Mouse (Mus musculus): ENCODE results near the gene Cse1l. TPM values are rescaled to one million over a fixed set of nuclear protein-coding genes. Genes with fewer than 3 reads are reported as not detected.

Cse1l gene
- polyA plus RNA-seq, 2 experiments: 33.9 to 63.9 TPM

DNA sequence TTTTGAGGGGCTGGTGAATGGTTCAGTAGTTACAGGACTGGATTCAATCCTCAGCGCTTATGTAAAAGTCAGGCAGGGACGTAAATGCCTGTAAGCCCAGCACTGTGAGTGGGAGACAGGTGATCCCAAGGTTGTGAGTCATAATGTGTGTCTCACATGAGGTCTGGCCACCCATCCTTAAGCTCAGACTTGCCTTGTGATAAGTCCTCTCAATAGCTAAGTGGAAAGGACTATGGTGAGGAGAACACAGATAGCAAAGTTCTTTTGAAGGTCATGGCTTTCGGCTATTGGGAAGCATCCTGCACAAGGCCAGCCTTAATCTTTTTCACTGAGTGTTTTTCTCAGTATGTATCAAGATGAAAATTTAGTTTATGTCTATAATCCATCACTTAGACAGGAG lies 3.9 kb downstream of the Cse1l start:
- Histone ChIP-seq H3K36me3 (replicated peaks; ENCODE audit: control insufficient read depth, insufficient read depth, low read depth) (peaks cover 8% of the 10 kb centered on the region), H3K4me3 (ENCODE audit: insufficient read depth in 1 of 2, low read depth in 2 of 2, low read length in 2 of 2) (no peak overlapping the region), H3K9ac (replicated peaks) (no peak overlapping the region), H3K4me1 (replicated peaks; ENCODE audit: control insufficient read depth in 2 of 2, insufficient read depth in 2 of 2, low read length in 1 of 2) (peaks cover 7 to 9% of the 10 kb centered on the region in 2 experiments; a peak in 3 of 4 replicates), H3K4me2 (ENCODE audit: low read depth) (no peak overlapping the region), H3K27ac (no peak overlapping the region), H3K27me3 (ENCODE audit: control insufficient read depth, insufficient read depth, low read length) (no peaks in the 10 kb centered on the region), H3K9me3 (ENCODE audit: control insufficient read depth, low read length) (no peaks in the 10 kb centered on the region)
- ATAC-seq (ENCODE audit: insufficient read depth) (no peak), DNase-seq (ENCODE audit: low read depth in 3 of 3, low spot score in 3 of 3) (no peak)
- TF ChIP-seq EP300 (IDR thresholded peaks at IDR 0.05; ENCODE audit: low read depth) (no peak), CTCF (IDR thresholded peaks at IDR 0.05; ENCODE audit: low read depth) (no peak)
- WGBS (ENCODE audit: insufficient replicate concordance): 87% methylated on average over 3 of the region's 3 CpGs

DNA sequence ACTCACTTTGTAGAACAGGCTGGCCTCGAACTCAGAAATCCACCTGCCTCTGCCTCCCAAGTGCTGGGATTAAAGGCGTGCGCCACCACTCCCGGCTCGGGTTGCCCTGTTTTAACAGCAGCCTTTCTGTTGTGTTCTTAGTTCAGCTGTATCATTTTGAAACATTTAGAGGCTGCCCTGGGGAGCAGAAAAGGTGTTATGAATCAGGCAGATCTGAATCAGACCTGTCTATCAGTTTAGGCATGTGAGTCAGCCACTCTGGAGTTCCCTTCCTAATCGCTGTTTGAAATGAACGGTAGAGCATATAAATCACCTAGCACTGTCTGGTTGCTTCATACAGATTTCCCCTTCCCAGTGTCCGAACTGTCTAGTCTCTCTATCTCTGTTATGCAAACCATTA lies 4.7 kb downstream of the Cse1l start:
- Histone ChIP-seq H3K27me3 (ENCODE audit: control insufficient read depth, insufficient read depth, low read length) (no peaks in the 10 kb centered on the region), H3K4me3 (ENCODE audit: insufficient read depth in 1 of 2, low read depth in 2 of 2, low read length in 2 of 2) (no peak overlapping the region), H3K9ac (replicated peaks) (no peak overlapping the region), H3K4me1 (replicated peaks; ENCODE audit: control insufficient read depth in 2 of 2, insufficient read depth in 2 of 2, low read length in 1 of 2) (peaks cover 3 to 5% of the 10 kb centered on the region in 2 experiments; a peak in 3 of 4 replicates), H3K4me2 (ENCODE audit: low read depth) (no peak overlapping the region), H3K27ac (no peak overlapping the region), H3K36me3 (replicated peaks; ENCODE audit: control insufficient read depth, insufficient read depth, low read depth) (peaks cover 8% of the 10 kb centered on the region), H3K9me3 (ENCODE audit: control insufficient read depth, low read length) (no peaks in the 10 kb centered on the region)
- TF ChIP-seq EP300 (IDR thresholded peaks at IDR 0.05; ENCODE audit: low read depth) (no peak), CTCF (IDR thresholded peaks at IDR 0.05; ENCODE audit: low read depth) (no peak)
- ATAC-seq (ENCODE audit: insufficient read depth) (no peak), DNase-seq (ENCODE audit: low read depth in 3 of 3, low spot score in 3 of 3) (no peak)
- WGBS (ENCODE audit: insufficient replicate concordance): 80% methylated on average over 8 of the region's 8 CpGs

DNA sequence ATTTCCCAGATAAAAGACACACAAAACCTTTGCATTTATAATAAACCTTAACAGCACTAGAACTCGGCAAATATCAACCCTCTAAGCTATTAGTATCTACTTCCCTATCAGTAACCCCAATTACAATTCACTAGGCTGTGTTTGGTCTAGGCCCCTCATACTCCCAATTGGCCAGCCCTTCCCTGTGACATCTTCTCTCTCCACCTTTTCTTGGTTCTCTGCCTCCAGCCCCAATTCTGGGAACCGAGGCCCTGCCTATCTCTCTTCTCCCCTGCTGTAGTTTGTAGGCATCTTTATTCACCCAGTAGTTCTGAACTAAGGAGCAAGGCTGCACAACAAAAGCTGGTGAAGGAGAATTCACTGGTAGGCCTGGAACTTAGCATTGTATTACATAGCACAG lies 18.1 kb downstream of the Cse1l start:
- peak in 1 of 3 experiments; percentile 30 for DNase-seq (ENCODE audit: low read depth in 3 of 3, low spot score in 3 of 3)
- peak overlapping the region; percentile 0; the same call in 1 of the 2 replicates for H3K4me2 ChIP-seq (ENCODE audit: low read depth)

DNA sequence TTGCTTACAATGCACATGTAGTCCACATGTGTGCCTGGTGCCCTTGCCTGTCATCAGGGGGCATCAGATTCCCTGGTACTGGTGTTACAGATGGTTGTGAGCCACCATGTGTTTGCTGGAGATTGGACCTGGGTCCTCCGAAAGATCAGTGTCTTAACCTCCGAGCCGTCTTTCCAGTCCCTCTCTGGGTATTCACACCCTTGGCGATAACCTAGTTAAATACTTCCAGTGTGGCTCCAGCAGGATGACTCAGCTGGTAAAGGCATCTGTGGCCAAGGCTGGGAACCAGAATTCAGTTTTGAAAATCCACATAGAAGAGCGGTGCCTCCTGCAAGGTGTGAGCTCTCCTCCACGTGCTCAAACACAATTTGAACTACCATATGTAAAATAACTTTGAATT lies 28.1 kb downstream of the Cse1l start:
- TF ChIP-seq EP300 (IDR thresholded peaks at IDR 0.05; ENCODE audit: low read depth) (no peak), CTCF (IDR thresholded peaks at IDR 0.05; ENCODE audit: low read depth) (no peak)
- H3K9me3 ChIP-seq (ENCODE audit: control insufficient read depth, low read length): no peaks in the 10 kb centered on the region
- no peak overlapping the region for H3K4me3 ChIP-seq (ENCODE audit: insufficient read depth in 1 of 2, low read depth in 2 of 2, low read length in 2 of 2)
- no peaks in the 10 kb centered on the region for H3K27me3 ChIP-seq (ENCODE audit: control insufficient read depth, insufficient read depth, low read length)
- ATAC-seq (ENCODE audit: insufficient read depth) (no peak), DNase-seq (ENCODE audit: low read depth in 3 of 3, low spot score in 3 of 3) (no peak)
- no peak overlapping the region for H3K9ac ChIP-seq (replicated peaks)
- WGBS (ENCODE audit: insufficient replicate concordance): 77% methylated on average over 6 of the region's 6 CpGs
- no peak overlapping the region for H3K4me2 ChIP-seq (ENCODE audit: low read depth)
- no peak overlapping the region for H3K27ac ChIP-seq
- peaks cover 71% of the 10 kb centered on the region for H3K36me3 ChIP-seq (replicated peaks; ENCODE audit: control insufficient read depth, insufficient read depth, low read depth)
- no peaks in the 10 kb centered on the region for H3K4me1 ChIP-seq (replicated peaks; ENCODE audit: control insufficient read depth in 2 of 2, insufficient read depth in 2 of 2, low read length in 1 of 2)

More for the DNA sequence above, 18.1 kb downstream of the Cse1l start:
- Histone ChIP-seq H3K9me3 (ENCODE audit: control insufficient read depth, low read length) (no peaks in the 10 kb centered on the region), H3K27me3 (ENCODE audit: control insufficient read depth, insufficient read depth, low read length) (no peaks in the 10 kb centered on the region), H3K4me1 (replicated peaks; ENCODE audit: control insufficient read depth in 2 of 2, insufficient read depth in 2 of 2, low read length in 1 of 2) (no peaks in the 10 kb centered on the region), H3K36me3 (replicated peaks; ENCODE audit: control insufficient read depth, insufficient read depth, low read depth) (peaks cover 63% of the 10 kb centered on the region), H3K27ac (no peak overlapping the region), H3K9ac (replicated peaks) (no peak overlapping the region), H3K4me3 (ENCODE audit: insufficient read depth in 1 of 2, low read depth in 2 of 2, low read length in 2 of 2) (no peak overlapping the region; a peak in 1 of 4 replicates)
- 45% methylated on average over 2 of the region's 2 CpGs for WGBS (ENCODE audit: insufficient replicate concordance)
- no peak for TF ChIP-seq CTCF (IDR thresholded peaks at IDR 0.05; ENCODE audit: low read depth)
- no peak for TF ChIP-seq EP300 (IDR thresholded peaks at IDR 0.05; ENCODE audit: low read depth)
- ATAC-seq (ENCODE audit: insufficient read depth): peak; percentile 72; the same call in 1 of the 2 replicates

DNA sequence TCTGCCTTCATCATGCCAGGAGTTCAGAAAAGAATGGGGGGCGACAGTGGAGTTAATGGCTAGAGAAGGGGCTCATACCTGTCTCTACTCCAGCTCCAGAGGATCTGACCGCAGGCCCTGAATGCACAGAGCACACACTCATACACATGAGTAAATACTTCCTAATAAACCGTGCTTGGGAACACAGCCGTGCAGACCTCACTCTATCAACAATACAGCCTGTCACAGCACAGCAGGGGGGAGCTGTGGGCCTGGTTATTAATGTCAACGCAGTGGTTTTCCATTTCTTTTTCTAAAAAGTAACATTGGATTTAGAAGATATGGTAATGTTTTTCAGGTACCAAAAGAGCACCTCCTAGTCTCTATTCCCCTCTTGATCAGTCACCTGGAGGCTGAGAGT lies 28.6 kb downstream of the Cse1l start:
- Histone ChIP-seq H3K9me3 (ENCODE audit: control insufficient read depth, low read length) (no peaks in the 10 kb centered on the region), H3K36me3 (replicated peaks; ENCODE audit: control insufficient read depth, insufficient read depth, low read depth) (peaks cover 71% of the 10 kb centered on the region), H3K9ac (replicated peaks) (no peak overlapping the region), H3K27me3 (ENCODE audit: control insufficient read depth, insufficient read depth, low read length) (no peaks in the 10 kb centered on the region), H3K4me2 (ENCODE audit: low read depth) (no peak overlapping the region), H3K4me3 (ENCODE audit: insufficient read depth in 1 of 2, low read depth in 2 of 2, low read length in 2 of 2) (no peak overlapping the region), H3K27ac (no peak overlapping the region), H3K4me1 (replicated peaks; ENCODE audit: control insufficient read depth in 2 of 2, insufficient read depth in 2 of 2, low read length in 1 of 2) (no peaks in the 10 kb centered on the region)
- 92% methylated on average over 5 of the region's 5 CpGs for WGBS (ENCODE audit: insufficient replicate concordance)
- TF ChIP-seq EP300 (IDR thresholded peaks at IDR 0.05; ENCODE audit: low read depth) (no peak), CTCF (IDR thresholded peaks at IDR 0.05; ENCODE audit: low read depth) (no peak)
- ATAC-seq (ENCODE audit: insufficient read depth): no peak
- DNase-seq (ENCODE audit: low read depth in 3 of 3, low spot score in 3 of 3): no peak

Data from liver, embryonic 14.5 days (tissue).